Mouse (Mus musculus): ENCODE measurements around the gene Ikzf4. TPM values are rescaled to one million over a fixed set of nuclear protein-coding genes. Genes with fewer than 3 reads are reported as not detected.

Ikzf4 gene
- polyA plus RNA-seq, 1 experiment = not detected

DNA sequence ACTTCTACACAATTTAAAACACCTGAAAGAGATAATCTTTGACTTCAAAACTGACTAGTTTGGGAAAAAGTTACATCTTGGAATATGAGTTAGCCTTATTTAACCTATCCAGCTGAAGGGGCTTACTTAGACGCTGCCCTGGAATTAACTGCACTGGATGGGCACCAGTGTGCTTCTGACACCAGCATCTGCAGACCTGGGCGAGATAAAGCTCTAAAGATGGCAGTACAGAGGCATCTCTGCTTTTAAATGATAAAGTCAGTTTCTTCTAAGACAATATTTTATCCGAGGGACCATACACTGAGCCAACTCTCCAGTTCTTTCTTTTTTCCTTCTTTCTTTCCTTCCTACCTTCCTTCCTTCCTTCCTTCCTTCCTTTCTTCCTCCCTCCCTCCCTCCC is 19.0 kb upstream of the Ikzf4 start:
- TF ChIP-seq POLR2A (IDR thresholded peaks at IDR 0.05; ENCODE audit: borderline replicate concordance, low read depth, low read length) (no peak), CTCF (IDR thresholded peaks at IDR 0.05; ENCODE audit: low read depth, low read length) (no peak)

DNA sequence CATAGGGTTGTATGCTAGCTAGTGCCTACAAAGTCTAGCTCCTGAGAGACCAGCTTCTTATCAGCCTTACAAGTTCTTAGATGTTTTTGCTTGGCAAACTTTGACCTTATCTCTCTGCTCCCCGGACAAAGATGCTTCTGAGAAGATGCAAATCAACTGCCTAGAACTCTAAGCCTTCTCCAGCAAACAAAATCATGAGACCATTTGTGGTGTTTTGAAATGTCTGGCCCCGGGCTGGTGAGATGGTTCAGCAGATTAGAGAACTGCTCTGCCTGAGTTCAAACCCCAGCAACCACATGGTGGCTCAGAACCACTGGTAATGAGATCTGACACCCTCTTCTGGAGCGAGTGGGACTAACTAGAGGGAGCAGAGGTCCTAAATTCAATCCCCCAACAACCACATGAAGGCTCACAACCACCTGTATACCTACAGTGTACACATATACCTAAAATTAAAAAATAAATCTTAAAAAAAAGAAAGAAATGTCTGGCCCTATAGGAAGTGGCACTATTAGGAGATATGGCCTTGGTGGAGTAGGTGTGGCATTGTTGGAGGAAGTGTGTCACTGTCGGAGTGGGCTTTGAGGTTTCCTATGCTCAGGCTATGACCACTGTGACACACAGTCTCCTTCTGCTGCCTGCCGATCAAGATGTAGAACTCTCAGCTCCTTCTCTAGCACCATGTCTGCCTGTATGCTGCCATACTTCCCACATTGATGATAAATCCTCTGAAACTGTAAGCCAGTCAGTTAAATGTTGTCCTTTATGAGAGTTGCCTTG is 17.8 kb upstream of the Ikzf4 start:
- TF ChIP-seq POLR2A (IDR thresholded peaks at IDR 0.05; ENCODE audit: borderline replicate concordance, low read depth, low read length) (no peak), CTCF (IDR thresholded peaks at IDR 0.05; ENCODE audit: low read depth, low read length) (no peak)
- no peak overlapping the region for H3K27ac ChIP-seq (ENCODE audit: insufficient read depth, low read depth, low read length)
- no peaks in the 10 kb centered on the region for H3K4me1 ChIP-seq (ENCODE audit: control insufficient read depth, insufficient read depth, low read length)
- H3K4me3 ChIP-seq (ENCODE audit: insufficient read depth, low read length) = no peak overlapping the region

More for the DNA sequence above, 19.0 kb upstream of the Ikzf4 start:
- Histone ChIP-seq H3K27ac (ENCODE audit: insufficient read depth, low read depth, low read length) (no peak overlapping the region), H3K4me1 (ENCODE audit: control insufficient read depth, insufficient read depth, low read length) (no peaks in the 10 kb centered on the region), H3K4me3 (ENCODE audit: insufficient read depth, low read length) (no peak overlapping the region)

GRCm38 (mm10) chr10:128662465-128662864 is 16.7 kb upstream of the Ikzf4 start:
- no peak overlapping the region for H3K4me3 ChIP-seq (ENCODE audit: insufficient read depth, low read length)
- TF ChIP-seq CTCF (IDR thresholded peaks at IDR 0.05; ENCODE audit: low read depth, low read length) = no peak
- no peak for TF ChIP-seq POLR2A (IDR thresholded peaks at IDR 0.05; ENCODE audit: borderline replicate concordance, low read depth, low read length)
- no peak overlapping the region for H3K27ac ChIP-seq (ENCODE audit: insufficient read depth, low read depth, low read length)
- H3K4me1 ChIP-seq (ENCODE audit: control insufficient read depth, insufficient read depth, low read length) = no peaks in the 10 kb centered on the region

GRCm38 (mm10) chr10:128659490-128659889 is 13.7 kb upstream of the Ikzf4 start:
- TF ChIP-seq CTCF (IDR thresholded peaks at IDR 0.05; ENCODE audit: low read depth, low read length) (no peak), POLR2A (IDR thresholded peaks at IDR 0.05; ENCODE audit: borderline replicate concordance, low read depth, low read length) (no peak)
- Histone ChIP-seq H3K4me1 (ENCODE audit: control insufficient read depth, insufficient read depth, low read length) (no peaks in the 10 kb centered on the region), H3K27ac (ENCODE audit: insufficient read depth, low read depth, low read length) (no peak overlapping the region), H3K4me3 (ENCODE audit: insufficient read depth, low read length) (no peak overlapping the region)

DNA sequence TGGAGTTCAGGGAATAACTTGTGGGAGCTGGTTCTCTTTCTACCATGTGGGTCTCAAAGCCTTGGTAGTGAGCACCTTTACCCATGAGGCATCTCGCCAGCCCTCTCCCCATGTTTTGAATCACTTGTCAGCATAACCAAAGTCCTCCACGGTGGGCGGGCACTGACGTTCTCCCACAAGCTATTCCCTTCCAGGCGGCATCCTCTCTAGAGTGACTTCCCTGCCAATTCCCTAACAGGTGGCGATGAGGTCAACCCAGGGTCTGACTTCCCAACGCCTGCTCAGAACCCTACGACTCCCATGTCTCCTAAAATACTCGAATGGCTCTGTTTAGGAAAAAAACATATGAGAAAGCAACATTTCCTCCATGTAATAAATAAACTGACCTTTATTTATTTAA is 12.1 kb upstream of the Ikzf4 start:
- H3K27ac ChIP-seq (ENCODE audit: insufficient read depth, low read depth, low read length) = no peak overlapping the region
- no peak overlapping the region for H3K4me3 ChIP-seq (ENCODE audit: insufficient read depth, low read length)
- TF ChIP-seq CTCF (IDR thresholded peaks at IDR 0.05; ENCODE audit: low read depth, low read length) (no peak), POLR2A (IDR thresholded peaks at IDR 0.05; ENCODE audit: borderline replicate concordance, low read depth, low read length) (no peak)
- H3K4me1 ChIP-seq (ENCODE audit: control insufficient read depth, insufficient read depth, low read length) = no peaks in the 10 kb centered on the region

DNA sequence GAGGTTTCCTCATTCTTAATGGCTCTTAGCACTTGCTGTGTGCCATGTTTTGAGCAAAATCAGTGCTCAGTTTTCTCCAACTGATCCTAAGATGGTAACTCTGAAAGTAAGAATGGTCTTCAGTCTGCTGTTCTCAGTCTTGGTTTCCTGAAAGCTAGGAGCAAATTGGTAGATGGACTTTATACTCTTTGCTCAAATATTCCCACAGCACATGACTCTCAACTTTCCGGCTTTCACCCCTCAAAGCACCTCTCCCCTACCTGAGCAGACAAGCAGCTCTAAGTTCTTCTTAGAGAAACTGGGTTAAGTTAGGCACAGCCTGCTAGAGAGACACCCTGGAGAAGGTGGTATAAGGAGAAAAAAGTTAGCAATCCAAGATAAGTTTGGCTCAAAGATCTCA is 10.9 kb upstream of the Ikzf4 start:
- no peak overlapping the region for H3K27ac ChIP-seq (ENCODE audit: insufficient read depth, low read depth, low read length)
- H3K4me3 ChIP-seq (ENCODE audit: insufficient read depth, low read length) = no peak overlapping the region
- H3K4me1 ChIP-seq (ENCODE audit: control insufficient read depth, insufficient read depth, low read length) = no peaks in the 10 kb centered on the region
- TF ChIP-seq POLR2A (IDR thresholded peaks at IDR 0.05; ENCODE audit: borderline replicate concordance, low read depth, low read length) (no peak), CTCF (IDR thresholded peaks at IDR 0.05; ENCODE audit: low read depth, low read length) (no peak)

- Histone ChIP-seq H3K4me3 (ENCODE audit: insufficient read depth, low read length) (no peak overlapping the region), H3K27ac (ENCODE audit: insufficient read depth, low read depth, low read length) (no peak overlapping the region)
- TF ChIP-seq POLR2A (IDR thresholded peaks at IDR 0.05; ENCODE audit: borderline replicate concordance, low read depth, low read length) (no peak), CTCF (IDR thresholded peaks at IDR 0.05; ENCODE audit: low read depth, low read length) (no peak)
These were observed 9.5 kb upstream of the Ikzf4 start for GRCm38 (mm10) chr10:128655254-128655653.

GRCm38 (mm10) chr10:128653866-128654265 is 8.1 kb upstream of the Ikzf4 start:
- TF ChIP-seq POLR2A (IDR thresholded peaks at IDR 0.05; ENCODE audit: borderline replicate concordance, low read depth, low read length) = no peak
- TF ChIP-seq CTCF (IDR thresholded peaks at IDR 0.05; ENCODE audit: low read depth, low read length) = no peak
- Histone ChIP-seq H3K27ac (ENCODE audit: insufficient read depth, low read depth, low read length) (no peak overlapping the region), H3K4me3 (ENCODE audit: insufficient read depth, low read length) (no peak overlapping the region), H3K4me1 (ENCODE audit: control insufficient read depth, insufficient read depth, low read length) (no peaks in the 10 kb centered on the region)

More at GRCm38 (mm10) chr10:128655254-128655653, 9.5 kb upstream of the Ikzf4 start:
- H3K4me1 ChIP-seq (ENCODE audit: control insufficient read depth, insufficient read depth, low read length) = no peaks in the 10 kb centered on the region

- Histone ChIP-seq H3K4me3 (ENCODE audit: insufficient read depth, low read length) (no peak overlapping the region), H3K4me1 (ENCODE audit: control insufficient read depth, insufficient read depth, low read length) (no peaks in the 10 kb centered on the region), H3K27ac (ENCODE audit: insufficient read depth, low read depth, low read length) (no peak overlapping the region)
- no peak for TF ChIP-seq CTCF (IDR thresholded peaks at IDR 0.05; ENCODE audit: low read depth, low read length)
These were observed 623 bp upstream of the Ikzf4 start for GRCm38 (mm10) chr10:128646139-128647089.

DNA sequence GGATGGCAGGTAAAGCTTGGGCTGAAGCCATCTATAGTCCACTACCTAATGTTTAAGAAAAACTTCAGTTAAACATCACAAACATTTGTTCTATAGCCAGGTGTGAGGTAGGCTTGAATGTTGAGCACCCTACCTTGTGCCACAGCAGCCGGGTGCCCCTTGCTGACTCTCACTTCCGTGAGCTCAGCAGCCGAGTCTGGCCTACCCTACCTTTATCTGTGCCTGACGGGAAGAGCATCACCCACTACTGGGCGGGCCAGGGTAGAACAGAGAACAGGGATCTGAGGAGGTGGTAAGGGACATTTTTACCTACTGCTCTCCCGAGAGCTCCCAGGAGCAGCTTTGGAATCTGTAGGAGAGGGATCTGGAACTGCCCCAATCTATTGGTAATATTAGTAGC is 3.0 kb downstream of the Ikzf4 start:
- Histone ChIP-seq H3K4me1 (ENCODE audit: control insufficient read depth, insufficient read depth, low read length) (no peaks in the 10 kb centered on the region), H3K4me3 (ENCODE audit: insufficient read depth, low read length) (no peak overlapping the region), H3K27ac (ENCODE audit: insufficient read depth, low read depth, low read length) (no peak overlapping the region)
- no peak for TF ChIP-seq CTCF (IDR thresholded peaks at IDR 0.05; ENCODE audit: low read depth, low read length)
- no peak for TF ChIP-seq POLR2A (IDR thresholded peaks at IDR 0.05; ENCODE audit: borderline replicate concordance, low read depth, low read length)
